Mouse (Mus musculus) erythroblast, embryonic 14.5 days (primary cell): ENCODE data around the gene Spred1. TPM values are rescaled to one million over a fixed set of nuclear protein-coding genes. Genes with fewer than 3 reads are reported as not detected.

ENCODE experiments used
- H3K27me3 ChIP-seq: 2 replicates; pipeline ENCODE4 v1.6.1; 2012; ENCODE audit warnings: inconsistent platforms; ENCODE audit not compliant: control insufficient read depth
- H3K36me3 ChIP-seq: 2 replicates; pipeline ENCODE4 v1.6.1; 2012; ENCODE audit warnings: mild to moderate bottlenecking, inconsistent platforms; ENCODE audit not compliant: control insufficient read depth
- H3K4me1 ChIP-seq: 2 replicates; pipeline ENCODE4 v1.6.1; 2012; ENCODE audit warnings: inconsistent platforms; ENCODE audit not compliant: control insufficient read depth
- H3K4me3 ChIP-seq: replicated peaks from 2 replicates; pipeline ENCODE3; 2012; ENCODE audit warnings: moderate library complexity, mild to moderate bottlenecking, inconsistent platforms
- H3K9me3 ChIP-seq: 2 replicates; pipeline ENCODE4 v1.6.1; 2012; ENCODE audit warnings: low read length, inconsistent platforms, mixed read lengths; ENCODE audit not compliant: control insufficient read depth
- GATA1 ChIP-seq: IDR thresholded peaks from 2 replicates; pipeline ENCODE4 v1.6.1; 2012; ENCODE audit warnings: low read length, inconsistent platforms, mixed read lengths
- TAL1 ChIP-seq: IDR thresholded peaks from 3 replicates; pipeline ENCODE4 v1.6.1; 2012; ENCODE audit warnings: low read length, inconsistent platforms, mixed read lengths
- polyA plus RNA-seq: library from polyadenylated mRNA; stranded (reverse); fragments of >175 nt; gene quantifications from 2 replicates; pipeline ENCODE4 v1.2.3, GENCODE M21; 2012

The Spred1 gene
- polyA plus RNA-seq, 1 experiment, result 0.02 TPM

GRCm38 (mm10) chr2:117152161-117152560, 31.0 kb downstream of the Spred1 start:
- Histone ChIP-seq H3K27me3 (no peaks in the 10 kb centered on the region), H3K9me3 (no peaks in the 10 kb centered on the region), H3K4me1 (no peaks in the 10 kb centered on the region; the same call in 1 of the 2 replicates), H3K4me3 (no peak overlapping the region), H3K36me3 (peaks cover 2% of the 10 kb centered on the region)
- TF ChIP-seq TAL1 (no peak), GATA1 (no peak)

GRCm38 (mm10) chr2:117168379-117168778, 47.2 kb downstream of the Spred1 start:
- Histone ChIP-seq H3K36me3 (peaks cover 4% of the 10 kb centered on the region), H3K4me3 (no peak overlapping the region), H3K27me3 (no peaks in the 10 kb centered on the region), H3K9me3 (no peaks in the 10 kb centered on the region), H3K4me1 (no peaks in the 10 kb centered on the region)
- TF ChIP-seq GATA1 (no peak), TAL1 (no peak)

- TF ChIP-seq GATA1, result no peak
- TF ChIP-seq TAL1, result no peak
- Histone ChIP-seq H3K4me1 (no peaks in the 10 kb centered on the region), H3K27me3 (no peaks in the 10 kb centered on the region), H3K4me3 (no peak overlapping the region), H3K36me3 (peaks cover 4% of the 10 kb centered on the region), H3K9me3 (no peaks in the 10 kb centered on the region)
These were observed 47.9 kb downstream of the Spred1 start for GRCm38 (mm10) chr2:117169037-117169436.

- peaks cover 10% of the 10 kb centered on the region for H3K36me3 ChIP-seq
- H3K9me3 ChIP-seq, result no peaks in the 10 kb centered on the region
These were observed 51.8 kb downstream of the Spred1 start for GRCm38 (mm10) chr2:117172981-117173380.

GRCm38 (mm10) chr2:117176066-117176465, 54.9 kb downstream of the Spred1 start:
- no peaks in the 10 kb centered on the region for H3K4me1 ChIP-seq
- H3K4me3 ChIP-seq, result no peak overlapping the region
- H3K9me3 ChIP-seq, result no peaks in the 10 kb centered on the region
- peaks cover 10% of the 10 kb centered on the region for H3K36me3 ChIP-seq
- TF ChIP-seq GATA1 (no peak), TAL1 (no peak)
- H3K27me3 ChIP-seq, result no peaks in the 10 kb centered on the region

More at GRCm38 (mm10) chr2:117172981-117173380, 51.8 kb downstream of the Spred1 start:
- H3K27me3 ChIP-seq, result no peaks in the 10 kb centered on the region
- no peaks in the 10 kb centered on the region for H3K4me1 ChIP-seq
- TF ChIP-seq GATA1, result no peak
- TF ChIP-seq TAL1, result no peak
- no peak overlapping the region for H3K4me3 ChIP-seq

GRCm38 (mm10) chr2:117176937-117177336, 55.8 kb downstream of the Spred1 start:
- Histone ChIP-seq H3K36me3 (peaks cover 8% of the 10 kb centered on the region), H3K4me1 (no peaks in the 10 kb centered on the region), H3K9me3 (no peaks in the 10 kb centered on the region)

GRCm38 (mm10) chr2:117180250-117180885, 59.2 kb downstream of the Spred1 start:
- Histone ChIP-seq H3K9me3 (no peaks in the 10 kb centered on the region), H3K27me3 (no peaks in the 10 kb centered on the region), H3K4me3 (no peak overlapping the region), H3K4me1 (no peaks in the 10 kb centered on the region), H3K36me3 (peaks cover 8% of the 10 kb centered on the region)
- TF ChIP-seq GATA1, result no peak
- TF ChIP-seq TAL1, result no peak

More at GRCm38 (mm10) chr2:117176937-117177336, 55.8 kb downstream of the Spred1 start:
- no peak for TF ChIP-seq TAL1
- Histone ChIP-seq H3K27me3 (no peaks in the 10 kb centered on the region), H3K4me3 (no peak overlapping the region)

- Histone ChIP-seq H3K27me3 (no peaks in the 10 kb centered on the region), H3K36me3 (peaks cover 4% of the 10 kb centered on the region; the same call in 1 of the 2 replicates), H3K4me3 (no peak overlapping the region), H3K4me1 (no peaks in the 10 kb centered on the region), H3K9me3 (no peaks in the 10 kb centered on the region)
- TF ChIP-seq GATA1 (no peak), TAL1 (no peak)
These were observed 64.4 kb downstream of the Spred1 start for GRCm38 (mm10) chr2:117185587-117185986.

- H3K4me1 ChIP-seq, result no peaks in the 10 kb centered on the region
- H3K27me3 ChIP-seq, result no peaks in the 10 kb centered on the region
- TF ChIP-seq GATA1, result no peak
- TF ChIP-seq TAL1, result no peak
- no peaks in the 10 kb centered on the region for H3K9me3 ChIP-seq
- H3K36me3 ChIP-seq, result no peaks in the 10 kb centered on the region
- no peak overlapping the region for H3K4me3 ChIP-seq
These were observed 69.7 kb downstream of the Spred1 start for GRCm38 (mm10) chr2:117190915-117191314.

GRCm38 (mm10) chr2:117194309-117194708, 73.1 kb downstream of the Spred1 start:
- H3K4me1 ChIP-seq, result no peaks in the 10 kb centered on the region
- H3K9me3 ChIP-seq, result no peaks in the 10 kb centered on the region
- no peaks in the 10 kb centered on the region for H3K27me3 ChIP-seq
- no peak overlapping the region for H3K4me3 ChIP-seq
- no peaks in the 10 kb centered on the region for H3K36me3 ChIP-seq
- TF ChIP-seq GATA1, result no peak
- no peak for TF ChIP-seq TAL1
